Mouse (Mus musculus) layer of hippocampus, adult 2 months (tissue): Measurements from ENCODE around the gene Pced1b. TPM values are rescaled to one million over a fixed set of nuclear protein-coding genes. Genes with fewer than 3 reads are reported as not detected.

Experiments
- DNase-seq, 2 experiments: peaks; one replicate each; pipeline ENCODE4 v3.0.0; 2022; ENCODE audit warnings: low spot score in 2 of 2
- H3K27ac ChIP-seq: fragments of 200-600 bp; 2 replicates; pipeline ENCODE4 v1.8.1; 2022
- H3K4me3 ChIP-seq: fragments of 200-600 bp; 2 replicates; pipeline ENCODE4 v1.8.1; 2022; ENCODE audit warnings: mild to moderate bottlenecking
- CTCF ChIP-seq: fragments of 200-600 bp; conservative IDR thresholded peaks from 2 replicates; pipeline ENCODE4 v1.8.1; 2022; ENCODE audit warnings: antibody characterized with exemption, mild to moderate bottlenecking, moderate library complexity
- total RNA-seq, 2 experiments: library from RNA; stranded (reverse); gene quantifications; 2 replicates each; pipeline ENCODE4 v1.2.3; 2021

Pced1b gene
- total RNA-seq, 2 experiments from 2014 or later: 6.7 to 11.1 TPM

- no peak overlapping the region for H3K27ac ChIP-seq
- no peak for TF ChIP-seq CTCF
- no peak for DNase-seq
Measured at GRCm38 (mm10) chr15:97281712-97282571, 35.0 kb downstream of the Pced1b start.

GRCm38 (mm10) chr15:97282572-97282881 lies 35.6 kb downstream of the Pced1b start:
- DNase-seq: no peak
- no peak overlapping the region for H3K4me3 ChIP-seq
- no peak overlapping the region for H3K27ac ChIP-seq
- TF ChIP-seq CTCF: no peak

More at GRCm38 (mm10) chr15:97281712-97282571, 35.0 kb downstream of the Pced1b start:
- no peak overlapping the region for H3K4me3 ChIP-seq

- no peak for TF ChIP-seq CTCF
Measured at GRCm38 (mm10) chr15:97284201-97284600, 37.3 kb downstream of the Pced1b start.

GRCm38 (mm10) chr15:97285665-97286212 lies 38.8 kb downstream of the Pced1b start:
- DNase-seq: no peak
- Histone ChIP-seq H3K27ac (no peak overlapping the region), H3K4me3 (no peak overlapping the region)
- TF ChIP-seq CTCF: no peak

More at GRCm38 (mm10) chr15:97284201-97284600, 37.3 kb downstream of the Pced1b start:
- DNase-seq: no peak
- Histone ChIP-seq H3K4me3 (no peak overlapping the region), H3K27ac (no peak overlapping the region)

- DNase-seq: no peak
Measured at GRCm38 (mm10) chr15:97286731-97287130, 39.8 kb downstream of the Pced1b start.

GRCm38 (mm10) chr15:97287436-97288143 lies 40.7 kb downstream of the Pced1b start:
- no peak for DNase-seq
- no peak overlapping the region for H3K4me3 ChIP-seq
- no peak overlapping the region for H3K27ac ChIP-seq
- TF ChIP-seq CTCF: no peak

More at GRCm38 (mm10) chr15:97286731-97287130, 39.8 kb downstream of the Pced1b start:
- TF ChIP-seq CTCF: no peak
- no peak overlapping the region for H3K4me3 ChIP-seq
- no peak overlapping the region for H3K27ac ChIP-seq

- Histone ChIP-seq H3K4me3 (no peak overlapping the region), H3K27ac (peak overlapping the region; percentile 46; the same call in 1 of the 2 replicates)
- TF ChIP-seq CTCF: no peak
- DNase-seq: peak in 1 of 2 experiments; percentile 13
Measured at GRCm38 (mm10) chr15:97288690-97289089, 41.8 kb downstream of the Pced1b start.

GRCm38 (mm10) chr15:97289176-97289575 lies 42.3 kb downstream of the Pced1b start:
- TF ChIP-seq CTCF: no peak

GRCm38 (mm10) chr15:97290351-97290750 lies 43.4 kb downstream of the Pced1b start:
- no peak for TF ChIP-seq CTCF
- DNase-seq: no peak
- H3K27ac ChIP-seq: no peak overlapping the region
- H3K4me3 ChIP-seq: no peak overlapping the region

More at GRCm38 (mm10) chr15:97289176-97289575, 42.3 kb downstream of the Pced1b start:
- Histone ChIP-seq H3K27ac (no peak overlapping the region; the same call in 1 of the 2 replicates), H3K4me3 (no peak overlapping the region)
- DNase-seq: no peak

- no peak for DNase-seq
- no peak overlapping the region for H3K27ac ChIP-seq
- no peak overlapping the region for H3K4me3 ChIP-seq
- TF ChIP-seq CTCF: no peak
Measured at GRCm38 (mm10) chr15:97291291-97292050, 44.6 kb downstream of the Pced1b start.

- TF ChIP-seq CTCF: no peak
- no peak for DNase-seq
- Histone ChIP-seq H3K4me3 (no peak overlapping the region), H3K27ac (no peak overlapping the region; the same call in 1 of the 2 replicates)
Measured at GRCm38 (mm10) chr15:97307935-97308334, 61.0 kb downstream of the Pced1b start.

- no peak for TF ChIP-seq CTCF
- no peak for DNase-seq
- Histone ChIP-seq H3K27ac (no peak overlapping the region), H3K4me3 (no peak overlapping the region)
Measured at GRCm38 (mm10) chr15:97309533-97309932, 62.6 kb downstream of the Pced1b start.
